Mouse (Mus musculus) lung, embryonic 14.5 days (tissue): ENCODE data around the gene Wwp2. TPM values are rescaled to one million over a fixed set of nuclear protein-coding genes. Genes with fewer than 3 reads are reported as not detected.

Experiments used
- ATAC-seq: fragments of 200-750 bp; cut with Nextera tagmentation; 2 replicates; pipeline ENCODE4 v1.8.0; 2017; ENCODE audit warnings: mild to moderate bottlenecking, moderate TSS enrichment, moderate library complexity; ENCODE audit not compliant: insufficient read depth
- DNase-seq: peaks from one replicate; pipeline ENCODE4 v3.0.0-alpha.2; 2015
- H3K27ac ChIP-seq: fragments of 300-500 bp; sonication (generic); 2 replicates; pipeline ENCODE4 v1.5.1; 2014; ENCODE audit warnings: low read depth, mild to moderate bottlenecking, moderate library complexity
- H3K27me3 ChIP-seq: fragments of 300-500 bp; sonication (generic); 2 replicates; pipeline ENCODE4 v1.6.1; 2014; ENCODE audit warnings: low read length, control low read depth; ENCODE audit not compliant: insufficient read depth
- H3K36me3 ChIP-seq: fragments of 300-500 bp; sonication (generic); 2 replicates; pipeline ENCODE4 v1.6.1; 2014; ENCODE audit warnings: control low read depth; ENCODE audit not compliant: insufficient read depth
- H3K4me1 ChIP-seq: fragments of 300-500 bp; sonication (generic); 2 replicates; pipeline ENCODE4 v1.6.1; 2014; ENCODE audit warnings: antibody characterized with exemption, control low read depth; ENCODE audit not compliant: insufficient read depth
- H3K4me2 ChIP-seq: fragments of 300-500 bp; sonication (generic); 2 replicates; pipeline ENCODE4 v1.6.1; 2014; ENCODE audit warnings: mild to moderate bottlenecking
- H3K4me3 ChIP-seq: fragments of 300-500 bp; sonication (generic); 2 replicates; pipeline ENCODE4 v1.5.1; 2014; ENCODE audit warnings: low read depth, low read length
- H3K9ac ChIP-seq: fragments of 300-500 bp; sonication (generic); 2 replicates; pipeline ENCODE4 v1.6.1; 2014
- H3K9me3 ChIP-seq: fragments of 300-500 bp; sonication (generic); 2 replicates; pipeline ENCODE4 v1.6.1; 2016; ENCODE audit warnings: low read depth, low read length, control low read depth
- CTCF ChIP-seq: IDR thresholded peaks from 2 replicates; pipeline ENCODE4 v1.5.1; 2016; ENCODE audit warnings: antibody characterized with exemption, low read depth
- WGBS: fragments of 180-500 bp; shearing (Covaris S2); extraction: QIAGEN DNeasy Blood & Tissue Kit; methylation state at CpG from one replicate; pipeline ENCODE4 v1.1.7; 2014; 5-methylcytosine and 5-hydroxymethylcytosine counted together
- polyA plus RNA-seq: library from polyadenylated mRNA; unstranded; fragments of >200 nt; fragmentation: Nextera tagmentation; extraction: Ambion mirVana; gene quantifications from 2 replicates; pipeline ENCODE4 v1.2.1, GENCODE M21; 2014

Gene Wwp2
- polyA plus RNA-seq, 1 experiment from 2014 or later = 48.2 TPM

DNA sequence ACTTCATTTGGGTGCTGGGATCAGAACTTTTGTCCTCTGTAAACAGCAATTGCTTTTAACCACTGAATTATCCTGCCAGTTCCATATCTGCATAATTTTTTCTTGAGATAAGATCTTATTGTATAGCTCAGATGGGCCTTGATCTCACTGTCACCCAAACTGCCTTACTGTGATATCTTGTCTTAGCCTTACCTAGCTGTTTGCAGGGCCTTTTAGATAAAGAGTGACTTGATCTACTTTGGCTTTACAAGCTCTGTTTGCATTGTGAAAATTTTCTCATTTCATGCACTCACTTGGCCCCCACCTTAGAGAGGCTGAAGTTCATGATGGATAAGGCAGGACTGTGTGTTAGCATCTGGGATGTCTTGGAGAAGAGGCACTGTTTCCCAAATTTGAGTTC is 48.8 kb downstream of the Wwp2 start:
- Histone ChIP-seq H3K9ac (no peak overlapping the region), H3K27me3 (no peaks in the 10 kb centered on the region), H3K27ac (no peak overlapping the region), H3K4me3 (no peak overlapping the region), H3K4me1 (peaks cover 7% of the 10 kb centered on the region; the same call in 1 of the 2 replicates), H3K4me2 (no peak overlapping the region), H3K36me3 (peaks cover 6% of the 10 kb centered on the region; the same call in 1 of the 2 replicates), H3K9me3 (no peaks in the 10 kb centered on the region)
- no peak for DNase-seq
- no peak for ATAC-seq
- no peak for TF ChIP-seq CTCF

DNA sequence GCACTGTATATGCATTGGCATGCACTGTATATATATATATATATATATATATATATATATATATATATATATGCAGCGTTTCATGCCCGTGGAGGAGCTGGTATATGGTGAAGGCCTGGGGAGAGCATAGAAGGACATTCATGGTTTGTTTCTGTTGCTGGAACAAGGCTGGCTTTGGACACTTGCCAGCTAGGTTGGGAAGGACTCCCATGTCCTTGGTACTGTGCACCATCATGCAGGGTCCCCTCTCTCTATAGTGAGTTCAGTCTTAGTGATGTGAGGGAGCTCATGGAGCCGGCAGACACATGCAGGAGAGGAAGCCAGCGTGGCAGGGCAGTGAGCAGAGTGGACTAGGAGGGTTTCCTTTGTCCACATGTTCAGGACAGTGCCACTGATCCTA is 52.4 kb downstream of the Wwp2 start:
- Histone ChIP-seq H3K4me3 (no peak overlapping the region), H3K27me3 (no peaks in the 10 kb centered on the region), H3K9ac (no peak overlapping the region), H3K27ac (no peak overlapping the region), H3K4me1 (peaks cover 23% of the 10 kb centered on the region), H3K9me3 (no peaks in the 10 kb centered on the region), H3K36me3 (peaks cover 6% of the 10 kb centered on the region; the same call in 1 of the 2 replicates), H3K4me2 (no peak overlapping the region)
- no peak for ATAC-seq
- DNase-seq = no peak
- TF ChIP-seq CTCF = no peak
- WGBS = 74% methylated on average over 4 of the region's 4 CpGs

DNA sequence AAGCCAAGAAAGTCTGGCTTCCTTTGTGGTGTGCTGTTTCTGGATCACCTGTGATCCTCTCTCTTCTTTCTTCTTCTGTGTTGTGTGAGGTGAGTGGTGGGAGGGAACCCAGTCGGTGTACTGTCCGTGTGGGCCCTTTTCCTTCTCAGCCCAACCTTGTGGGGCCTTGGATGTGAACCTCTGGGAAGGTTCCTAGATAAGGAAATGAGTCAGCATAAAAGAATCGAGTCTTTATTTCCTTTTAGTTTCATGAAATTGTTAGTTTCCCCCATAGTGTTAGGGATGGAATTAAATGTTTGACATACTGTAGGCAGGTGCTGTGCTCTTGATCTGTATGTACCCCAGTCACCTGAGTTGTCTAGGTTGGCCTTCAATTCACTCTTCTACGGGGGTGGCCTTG is 52.9 kb downstream of the Wwp2 start:
- 0 out of 2 replicates have a peak, but pooled peaks cover 3% of the 10 kb centered on the region for H3K36me3 ChIP-seq
- H3K27ac ChIP-seq = peak overlapping the region; percentile 64; the same call in 1 of the 2 replicates
- H3K4me3 ChIP-seq = no peak overlapping the region
- no peak overlapping the region for H3K4me2 ChIP-seq
- WGBS = 33% methylated on average over 4 of the region's 4 CpGs
- no peak overlapping the region for H3K9ac ChIP-seq
- no peak for TF ChIP-seq CTCF
- peaks cover 23% of the 10 kb centered on the region for H3K4me1 ChIP-seq
- ATAC-seq (no peak), DNase-seq (no peak)
- no peaks in the 10 kb centered on the region for H3K9me3 ChIP-seq
- H3K27me3 ChIP-seq = no peaks in the 10 kb centered on the region

DNA sequence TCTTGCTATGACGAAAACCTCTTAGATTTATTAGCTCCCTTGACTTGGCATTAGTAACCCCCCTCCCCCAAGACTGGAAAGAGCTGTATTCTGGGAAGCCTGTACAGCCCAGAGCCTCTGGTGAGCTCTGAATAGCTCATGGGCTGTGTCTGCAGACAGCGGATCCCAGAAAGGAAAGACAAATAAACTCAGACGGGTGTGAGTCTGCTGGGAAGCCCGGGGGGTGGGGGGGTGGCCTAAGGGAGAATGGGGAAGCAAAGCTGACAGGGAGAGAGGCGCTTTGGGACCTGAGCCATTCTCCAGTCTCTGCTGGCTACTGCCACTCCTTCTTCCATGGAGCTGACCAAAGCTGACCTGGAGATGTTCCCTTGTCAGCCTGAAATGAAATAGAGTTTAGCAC is 53.8 kb downstream of the Wwp2 start:
- peak; percentile 56 for DNase-seq

DNA sequence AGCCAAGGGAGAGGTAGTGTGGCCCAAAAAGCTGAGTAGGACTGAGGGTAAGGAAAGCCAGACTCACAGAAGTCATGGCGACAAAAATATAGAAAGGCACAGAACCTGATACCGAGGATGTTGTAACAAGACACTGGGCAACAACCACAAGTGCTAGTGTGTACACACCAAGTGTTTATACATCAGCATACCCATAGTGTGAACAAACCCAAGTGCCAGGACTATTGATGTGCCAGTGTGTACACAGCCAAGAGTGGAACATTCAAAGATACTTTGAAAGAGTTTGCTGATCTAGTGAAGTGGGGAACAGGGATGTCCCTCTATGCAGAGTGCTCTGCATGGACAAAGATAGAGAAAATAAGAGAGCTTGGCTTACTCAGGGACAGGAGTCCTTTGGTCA is 54.5 kb downstream of the Wwp2 start:
- H3K36me3 ChIP-seq = no peaks in the 10 kb centered on the region
- DNase-seq (no peak), ATAC-seq (peak; percentile 40; the same call in 1 of the 2 replicates)
- no peak for TF ChIP-seq CTCF
- no peak overlapping the region for H3K9ac ChIP-seq
- 38% methylated on average over 2 of the region's 2 CpGs for WGBS
- peak overlapping the region; percentile 64; the same call in 1 of the 2 replicates for H3K27ac ChIP-seq
- no peak overlapping the region for H3K4me3 ChIP-seq
- H3K4me2 ChIP-seq = no peak overlapping the region
- no peaks in the 10 kb centered on the region for H3K27me3 ChIP-seq
- no peaks in the 10 kb centered on the region for H3K9me3 ChIP-seq
- H3K4me1 ChIP-seq = peaks cover 28% of the 10 kb centered on the region

More for the DNA sequence above, 53.8 kb downstream of the Wwp2 start:
- Histone ChIP-seq H3K9me3 (no peaks in the 10 kb centered on the region), H3K4me1 (peaks cover 28% of the 10 kb centered on the region), H3K9ac (no peak overlapping the region; the same call in 1 of the 2 replicates), H3K27me3 (no peaks in the 10 kb centered on the region), H3K36me3 (0 out of 2 replicates have a peak, but pooled peaks cover 2% of the 10 kb centered on the region), H3K27ac (peak overlapping the region; percentile 64; the same call in 1 of the 2 replicates), H3K4me2 (no peak overlapping the region), H3K4me3 (no peak overlapping the region)
- 4% methylated on average over 5 of the region's 5 CpGs for WGBS
- TF ChIP-seq CTCF = no peak
- peak; percentile 80 for ATAC-seq

DNA sequence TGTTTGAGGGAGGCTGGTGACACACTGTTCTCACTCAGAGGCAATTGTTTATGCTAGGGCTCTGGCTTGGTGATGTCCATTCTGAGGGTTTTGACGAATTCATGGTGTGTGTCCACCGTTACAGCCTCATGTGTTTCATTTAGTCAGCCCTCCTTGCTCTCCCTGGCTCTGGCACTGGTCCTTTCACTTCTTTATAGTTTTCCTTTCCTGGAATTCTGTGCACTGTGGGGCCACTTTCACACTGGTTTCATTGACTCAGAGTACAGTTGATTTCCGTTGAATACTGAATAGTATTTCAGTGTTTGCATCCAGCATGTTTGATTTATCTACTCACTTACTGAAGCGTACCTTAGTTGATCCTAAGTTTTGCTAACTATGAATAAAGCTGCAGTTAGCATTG is 55.0 kb downstream of the Wwp2 start:
- 37% methylated on average over 4 of the region's 4 CpGs for WGBS
- Histone ChIP-seq H3K4me3 (no peak overlapping the region), H3K4me2 (no peak overlapping the region), H3K9me3 (no peaks in the 10 kb centered on the region), H3K4me1 (peaks cover 28% of the 10 kb centered on the region), H3K27ac (peak overlapping the region; percentile 21), H3K27me3 (no peaks in the 10 kb centered on the region), H3K9ac (no peak overlapping the region; the same call in 1 of the 2 replicates), H3K36me3 (no peaks in the 10 kb centered on the region)
- TF ChIP-seq CTCF = no peak
- ATAC-seq = no peak
- no peak for DNase-seq

DNA sequence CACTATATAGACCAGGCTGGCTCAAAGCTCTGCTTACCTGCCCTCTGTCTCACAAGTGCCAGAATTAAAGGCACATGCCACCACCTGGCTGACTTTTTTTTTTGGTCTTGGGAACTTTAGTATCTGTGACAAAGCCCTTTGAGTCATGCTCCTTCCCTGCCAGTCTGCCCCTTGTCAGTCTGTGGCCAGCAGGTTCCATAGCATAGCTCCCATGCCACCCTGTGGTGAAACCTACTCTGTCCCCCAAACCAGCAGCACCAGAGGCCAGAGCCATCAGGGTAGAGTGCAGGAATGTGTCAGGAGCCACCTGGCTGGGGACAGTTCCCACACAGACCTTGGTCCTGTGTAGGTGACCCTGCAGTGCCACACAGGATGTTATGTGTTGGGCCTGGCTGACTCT is 55.7 kb downstream of the Wwp2 start:
- Histone ChIP-seq H3K9ac (no peak overlapping the region), H3K9me3 (no peaks in the 10 kb centered on the region), H3K36me3 (no peaks in the 10 kb centered on the region), H3K27me3 (no peaks in the 10 kb centered on the region), H3K4me3 (no peak overlapping the region), H3K27ac (peak overlapping the region; percentile 54; the same call in 1 of the 2 replicates), H3K4me1 (peaks cover 28% of the 10 kb centered on the region), H3K4me2 (no peak overlapping the region)
- DNase-seq (no peak), ATAC-seq (no peak)
- TF ChIP-seq CTCF = peak; percentile 16; the same call in 1 of the 2 replicates

DNA sequence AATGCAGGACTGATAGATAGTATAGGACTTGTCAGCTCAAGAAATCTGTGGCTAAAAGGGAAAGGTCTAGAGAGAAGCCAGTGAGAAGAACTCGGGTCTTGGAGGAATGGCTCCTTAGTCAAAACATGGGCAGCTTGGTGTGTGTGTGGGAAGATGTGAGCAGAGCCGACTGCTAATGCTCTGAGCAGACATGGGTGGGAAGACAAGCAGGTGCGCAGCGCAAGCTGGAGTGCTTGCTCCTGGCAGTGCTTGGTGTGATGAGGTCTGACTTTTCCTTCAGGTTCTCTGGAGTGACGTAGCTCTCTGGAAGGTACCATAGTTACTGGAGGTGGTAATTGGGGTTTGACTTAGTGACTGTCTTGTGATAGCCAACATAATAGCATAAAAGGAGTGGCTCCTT is 56.6 kb downstream of the Wwp2 start:
- H3K4me2 ChIP-seq = no peak overlapping the region
- ATAC-seq (no peak), DNase-seq (no peak)
- H3K9ac ChIP-seq = no peak overlapping the region
- no peak for TF ChIP-seq CTCF
- H3K9me3 ChIP-seq = no peaks in the 10 kb centered on the region
- no peaks in the 10 kb centered on the region for H3K27me3 ChIP-seq
- H3K36me3 ChIP-seq = no peaks in the 10 kb centered on the region
- H3K4me1 ChIP-seq = peaks cover 34% of the 10 kb centered on the region
- 92% methylated on average over 5 of the region's 5 CpGs for WGBS
- no peak overlapping the region for H3K27ac ChIP-seq
- H3K4me3 ChIP-seq = no peak overlapping the region
